Mouse (Mus musculus) heart, adult 8-10 months (tissue): ENCODE measurements around the gene Gstm6. TPM values are rescaled to one million over a fixed set of nuclear protein-coding genes. Genes with fewer than 3 reads are reported as not detected.
"Not testable (repeated sequence)": the region's sequence is repeated elsewhere in the genome, so short reads cannot be mapped to it uniquely, and the experiment has no call there.

Source experiments
- DNase-seq: peaks from one replicate; pipeline ENCODE4 v3.0.0; 2022; ENCODE audit warnings: low spot score
- total RNA-seq, 4 experiments: library from RNA; stranded (reverse); gene quantifications; 2 replicates each; pipeline ENCODE4 v1.2.4; 2022

Gstm6 gene
- total RNA-seq, 4 experiments from 2014 or later: 3.4 to 6.0 (median 5.0) TPM

- DNase-seq: no peak
Observed at GRCm38 (mm10) chr3:107895194-107895719, 48.3 kb downstream of the Gstm6 start.

DNA sequence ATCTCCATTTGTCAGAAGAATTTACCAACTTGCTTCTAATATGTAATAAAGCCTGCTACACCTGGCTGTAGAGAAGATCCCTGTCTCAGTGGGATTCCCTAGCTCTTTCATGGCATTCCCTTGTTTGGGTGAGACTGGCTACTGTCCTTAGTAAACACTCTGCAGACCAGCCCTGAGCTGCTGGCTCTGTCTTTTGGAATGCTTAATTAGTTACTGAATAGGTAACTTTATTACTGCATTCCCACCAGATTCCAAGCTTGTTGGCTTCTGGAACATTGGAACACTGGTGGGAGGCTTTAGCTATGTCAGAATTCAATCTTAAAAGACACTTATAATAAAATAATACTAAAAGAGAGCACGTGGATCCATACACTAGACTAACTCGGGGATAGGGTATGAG, 54.3 kb downstream of the Gstm6 start:
- DNase-seq: not testable (repeated sequence)

Other genes starting within 250 kb of the Gstm6 start
- gene Ahcyl1, start 247.2 kb downstream of the Gstm6 start, total RNA-seq: 10 to 100 TPM; 76.2 to 87.9 (median 83.4) TPM
- gene Csf1, start 183.3 kb downstream of the Gstm6 start, total RNA-seq: 10 to 100 TPM; 43.5 to 56.6 (median 51.5) TPM
- not detected for gene Eps8l3, start 66.5 kb downstream of the Gstm6 start, total RNA-seq
- gene Gstm5, start 47.9 kb downstream of the Gstm6 start, total RNA-seq: 10 to 100 TPM; 48.4 to 59.4 (median 52.4) TPM
- gene Gstm7, start 11.9 kb downstream of the Gstm6 start, total RNA-seq: 100 to 1,000 TPM in 1 of 4 experiments, 10 to 100 TPM in 3; 87.6 to 100 (median 91.6) TPM
- not detected for gene Gstm3, start 25.5 kb upstream of the Gstm6 start, total RNA-seq
- gene Gstm2, start 42.7 kb upstream of the Gstm6 start, total RNA-seq: 100 to 1,000 TPM; 237 to 300 (median 263) TPM
- 100 to 1,000 TPM; 385 to 498 (median 396) TPM for gene Gstm1, start 74.2 kb upstream of the Gstm6 start, total RNA-seq
- gene Gstm4, start 101.1 kb upstream of the Gstm6 start, total RNA-seq: 10 to 100 TPM; 12.6 to 14.4 (median 13.3) TPM
- 1 to 10 TPM; 3.9 to 5.2 (median 4.7) TPM for gene Ampd2, start 142.9 kb upstream of the Gstm6 start, total RNA-seq
- under 1 TPM in 2 of 4 experiments, not detected in 2; 0.28 to 0.47 TPM for gene Gnat2, start 149.0 kb upstream of the Gstm6 start, total RNA-seq
- gene Gnai3, start 202.4 kb upstream of the Gstm6 start, total RNA-seq: 10 to 100 TPM; 12.7 to 15.9 (median 13.0) TPM
- not detected for gene Gpr61, start 211.1 kb upstream of the Gstm6 start, total RNA-seq
- gene Amigo1, start 242.6 kb upstream of the Gstm6 start, total RNA-seq: 10 to 100 TPM; 17.2 to 18.9 (median 18.1) TPM